Mouse (Mus musculus) layer of hippocampus, postnatal 25 days (tissue): Measurements from ENCODE around the gene Bcr. TPM values are rescaled to one million over a fixed set of nuclear protein-coding genes. Genes with fewer than 3 reads are reported as not detected.

Source experiments
- DNase-seq, 2 experiments: peaks; one replicate each; pipeline ENCODE4 v3.0.0; 2022; ENCODE audit warnings: mixed read lengths in 2 of 2, low spot score in 1 of 2; ENCODE audit errors: extremely low spot score in 1 of 2
- total RNA-seq, 2 experiments: library from RNA; stranded (reverse); gene quantifications; 2 replicates each; pipeline ENCODE4 v1.2.3; 2021

The Bcr gene
- total RNA-seq, 2 experiments from 2014 or later: 107 to 109 TPM

GRCm38 (mm10) chr10:75224630-75225029, 164.2 kb downstream of the Bcr start:
- DNase-seq: no peak

GRCm38 (mm10) chr10:75227381-75227780, 167.0 kb downstream of the Bcr start:
- DNase-seq: no peak

DNA sequence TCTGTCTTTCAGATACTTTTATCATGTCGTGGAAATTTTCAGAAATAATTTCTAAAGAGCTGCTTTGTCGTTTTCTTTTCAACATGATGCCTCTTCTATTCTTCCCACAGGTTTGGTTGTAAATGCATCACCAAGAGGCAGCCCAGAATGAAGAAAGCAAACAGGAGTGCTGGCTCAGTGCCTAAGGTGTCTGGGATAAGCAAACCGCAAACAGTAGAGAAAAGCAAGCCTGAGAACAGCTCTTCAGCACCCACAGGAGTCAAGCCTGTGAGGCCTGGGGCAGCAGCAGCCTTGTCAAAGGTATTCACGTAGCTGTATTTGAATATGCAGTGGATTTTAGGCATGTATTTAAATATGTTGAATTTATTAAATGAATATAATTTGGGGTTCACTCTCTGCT, 170.2 kb downstream of the Bcr start:
- DNase-seq: no peak

GRCm38 (mm10) chr10:75231876-75232275, 171.5 kb downstream of the Bcr start:
- DNase-seq: no peak

GRCm38 (mm10) chr10:75232612-75233155, 172.3 kb downstream of the Bcr start:
- DNase-seq: no peak

DNA sequence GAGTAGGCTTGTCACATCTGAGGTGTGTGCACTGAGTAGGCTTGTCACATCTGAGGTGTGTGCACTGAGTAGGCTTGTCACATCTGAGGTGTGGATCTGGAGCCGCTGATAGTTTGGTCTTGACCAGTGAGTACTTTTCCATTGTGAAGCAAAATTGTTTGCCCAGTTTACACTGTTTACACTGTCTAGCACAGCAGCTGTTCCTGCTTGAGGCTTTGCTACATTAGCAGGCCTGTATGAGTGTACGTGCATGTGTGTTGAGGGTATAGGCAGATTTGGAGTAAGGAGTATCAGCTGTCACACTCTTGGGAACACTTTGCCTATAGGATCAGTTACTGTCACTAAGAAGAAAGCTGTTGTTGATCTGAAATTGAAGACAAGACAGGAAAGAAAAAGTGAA, 173.1 kb downstream of the Bcr start:
- no peak for DNase-seq

Other genes starting within 250 kb of the Bcr start
- gene Gnaz, start 93.4 kb upstream of the Bcr start, total RNA-seq: 100 to 1,000 TPM in 1 of 2 experiments, 10 to 100 TPM in 1; 99.3 to 109 TPM
- under 1 TPM; 0.27 to 0.31 TPM for gene Rsph14, start 28.0 kb upstream of the Bcr start, total RNA-seq
- 10 to 100 TPM; 26.1 to 35.8 TPM for gene Rab36, start 23.5 kb upstream of the Bcr start, total RNA-seq
- gene Specc1l, start 151.5 kb downstream of the Bcr start, total RNA-seq: 10 to 100 TPM; 42.8 to 44.9 TPM